Mouse (Mus musculus): ENCODE measurements around the gene 3110082I17Rik. TPM values are rescaled to one million over a fixed set of nuclear protein-coding genes. Genes with fewer than 3 reads are reported as not detected.

The 3110082I17Rik gene
- total and polyA plus RNA-seq, 2 experiments = 1.6 to 7.4 TPM

DNA sequence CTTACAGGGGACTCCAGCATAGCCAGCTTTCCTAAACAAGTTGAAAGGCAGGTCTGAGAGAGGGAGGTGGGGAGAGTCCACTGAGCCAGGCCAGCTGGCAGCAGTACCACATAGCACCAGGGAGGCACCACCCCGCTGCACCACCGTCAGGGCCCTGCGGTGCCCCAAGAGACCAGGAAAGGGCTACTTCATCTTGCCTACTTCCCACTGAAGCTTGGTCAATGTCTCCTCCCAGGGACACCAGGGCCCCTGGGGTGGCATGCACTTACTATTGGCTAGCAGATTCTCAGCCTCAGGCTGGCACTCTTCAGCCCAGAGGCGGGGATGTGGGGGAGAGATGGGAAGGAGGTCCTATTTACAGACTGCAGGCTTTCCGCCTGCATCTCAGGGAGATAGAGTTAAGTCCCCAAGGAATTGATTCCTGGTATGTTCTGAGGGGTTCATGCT, 136.3 kb downstream of the 3110082I17Rik start:
- 92% methylated on average over 5 of the region's 5 CpGs for WGBS
- no peak for DNase-seq (ENCODE audit: extremely low read depth, low read depth, low spot score)
- Histone ChIP-seq H3K79me2 (ENCODE audit: control insufficient read depth, insufficient read depth, low read length) (no peaks in the 10 kb centered on the region), H3K36me3 (ENCODE audit: control insufficient read depth, insufficient read depth, low read length) (no peaks in the 10 kb centered on the region), H3K27me3 (ENCODE audit: control insufficient read depth, insufficient read depth, low read length) (peaks cover 4% of the 10 kb centered on the region; the same call in 1 of the 2 replicates), H3K4me1 (ENCODE audit: control insufficient read depth, insufficient read depth, low read length) (no peaks in the 10 kb centered on the region), H3K27ac (replicated peaks; ENCODE audit: insufficient read depth, low read depth, low read length) (no peak overlapping the region), H3K4me3 (ENCODE audit: insufficient read depth, low read depth, low read length) (no peak overlapping the region), H3K9ac (ENCODE audit: low read depth, low read length) (no peak overlapping the region)
- TF ChIP-seq POLR2A (IDR thresholded peaks at IDR 0.05; ENCODE audit: extremely low read depth, insufficient read depth, low read length) (no peak), CTCF (IDR thresholded peaks at IDR 0.05; ENCODE audit: low read depth, low read length) (no peak)

- Histone ChIP-seq H3K4me1 (ENCODE audit: control insufficient read depth, insufficient read depth, low read length) (no peaks in the 10 kb centered on the region), H3K4me3 (ENCODE audit: insufficient read depth, low read depth, low read length) (no peak overlapping the region), H3K27ac (replicated peaks; ENCODE audit: insufficient read depth, low read depth, low read length) (no peak overlapping the region), H3K79me2 (ENCODE audit: control insufficient read depth, insufficient read depth, low read length) (no peaks in the 10 kb centered on the region), H3K27me3 (ENCODE audit: control insufficient read depth, insufficient read depth, low read length) (peaks cover 4% of the 10 kb centered on the region; the same call in 1 of the 2 replicates), H3K9ac (ENCODE audit: low read depth, low read length) (no peak overlapping the region), H3K36me3 (ENCODE audit: control insufficient read depth, insufficient read depth, low read length) (no peaks in the 10 kb centered on the region)
- 89% methylated on average over 9 of the region's 9 CpGs for WGBS
- DNase-seq (ENCODE audit: extremely low read depth, low read depth, low spot score) = no peak
- TF ChIP-seq CTCF (IDR thresholded peaks at IDR 0.05; ENCODE audit: low read depth, low read length) = no peak
- no peak for TF ChIP-seq POLR2A (IDR thresholded peaks at IDR 0.05; ENCODE audit: extremely low read depth, insufficient read depth, low read length)
These were observed 136.9 kb downstream of the 3110082I17Rik start for GRCm38 (mm10) chr5:139323260-139323924.

GRCm38 (mm10) chr5:139321331-139321730, 139.0 kb downstream of the 3110082I17Rik start:
- Histone ChIP-seq H3K9ac (ENCODE audit: low read depth, low read length) (no peak overlapping the region), H3K79me2 (ENCODE audit: control insufficient read depth, insufficient read depth, low read length) (no peaks in the 10 kb centered on the region), H3K27me3 (ENCODE audit: control insufficient read depth, insufficient read depth, low read length) (peaks cover 4% of the 10 kb centered on the region; the same call in 1 of the 2 replicates), H3K4me1 (ENCODE audit: control insufficient read depth, insufficient read depth, low read length) (peaks cover 5% of the 10 kb centered on the region), H3K4me3 (ENCODE audit: insufficient read depth, low read depth, low read length) (no peak overlapping the region), H3K36me3 (ENCODE audit: control insufficient read depth, insufficient read depth, low read length) (no peaks in the 10 kb centered on the region), H3K27ac (replicated peaks; ENCODE audit: insufficient read depth, low read depth, low read length) (no peak overlapping the region)
- 91% methylated on average over 6 of the region's 6 CpGs for WGBS
- no peak for DNase-seq (ENCODE audit: extremely low read depth, low read depth, low spot score)
- no peak for TF ChIP-seq POLR2A (IDR thresholded peaks at IDR 0.05; ENCODE audit: extremely low read depth, insufficient read depth, low read length)
- no peak for TF ChIP-seq CTCF (IDR thresholded peaks at IDR 0.05; ENCODE audit: low read depth, low read length)

DNA sequence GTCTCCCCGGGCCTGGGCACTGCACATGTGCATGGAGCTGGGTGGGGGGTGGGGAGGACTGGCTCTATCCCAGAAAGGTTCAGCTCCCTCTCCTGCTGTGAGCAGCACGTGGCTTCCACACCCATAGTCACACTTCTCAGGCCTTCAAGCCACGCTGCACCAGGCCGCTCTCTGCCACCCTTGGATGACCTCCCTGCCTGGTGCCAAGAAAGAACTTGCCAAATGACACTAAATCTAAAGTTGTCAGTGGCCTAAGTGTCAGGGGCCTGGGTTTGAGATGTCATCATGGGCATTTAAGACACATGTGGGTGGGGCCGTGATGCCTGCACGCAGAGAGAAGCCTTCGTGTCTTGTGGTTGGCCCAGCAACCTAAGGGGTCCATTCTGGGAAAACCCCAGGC, 139.9 kb downstream of the 3110082I17Rik start:
- peak; percentile 66 for DNase-seq (ENCODE audit: extremely low read depth, low read depth, low spot score)
- no peaks in the 10 kb centered on the region for H3K79me2 ChIP-seq (ENCODE audit: control insufficient read depth, insufficient read depth, low read length)
- peaks cover 4% of the 10 kb centered on the region; the same call in 1 of the 2 replicates for H3K27me3 ChIP-seq (ENCODE audit: control insufficient read depth, insufficient read depth, low read length)
- H3K36me3 ChIP-seq (ENCODE audit: control insufficient read depth, insufficient read depth, low read length) = no peaks in the 10 kb centered on the region
- H3K9ac ChIP-seq (ENCODE audit: low read depth, low read length) = no peak overlapping the region
- 73% methylated on average over 7 of the region's 7 CpGs for WGBS
- peaks cover 5% of the 10 kb centered on the region for H3K4me1 ChIP-seq (ENCODE audit: control insufficient read depth, insufficient read depth, low read length)
- H3K4me3 ChIP-seq (ENCODE audit: insufficient read depth, low read depth, low read length) = no peak overlapping the region
- TF ChIP-seq POLR2A (IDR thresholded peaks at IDR 0.05; ENCODE audit: extremely low read depth, insufficient read depth, low read length) (no peak), CTCF (IDR thresholded peaks at IDR 0.05; ENCODE audit: low read depth, low read length) (no peak)
- H3K27ac ChIP-seq (replicated peaks; ENCODE audit: insufficient read depth, low read depth, low read length) = no peak overlapping the region

GRCm38 (mm10) chr5:139317751-139318504, 142.4 kb downstream of the 3110082I17Rik start:
- Histone ChIP-seq H3K79me2 (ENCODE audit: control insufficient read depth, insufficient read depth, low read length) (no peaks in the 10 kb centered on the region), H3K27me3 (ENCODE audit: control insufficient read depth, insufficient read depth, low read length) (no peaks in the 10 kb centered on the region), H3K36me3 (ENCODE audit: control insufficient read depth, insufficient read depth, low read length) (no peaks in the 10 kb centered on the region), H3K4me3 (ENCODE audit: insufficient read depth, low read depth, low read length) (no peak overlapping the region), H3K4me1 (ENCODE audit: control insufficient read depth, insufficient read depth, low read length) (peaks cover 5% of the 10 kb centered on the region), H3K9ac (ENCODE audit: low read depth, low read length) (no peak overlapping the region), H3K27ac (replicated peaks; ENCODE audit: insufficient read depth, low read depth, low read length) (no peak overlapping the region)
- TF ChIP-seq CTCF (IDR thresholded peaks at IDR 0.05; ENCODE audit: low read depth, low read length) (no peak), POLR2A (IDR thresholded peaks at IDR 0.05; ENCODE audit: extremely low read depth, insufficient read depth, low read length) (no peak)
- 77% methylated on average over 21 of the region's 21 CpGs for WGBS
- DNase-seq (ENCODE audit: extremely low read depth, low read depth, low spot score) = no peak
